Mouse (Mus musculus) myocyte (in vitro differentiated cells): Measurements from ENCODE around the gene Otud3.

Experiments used
- CEBPB ChIP-seq: IDR thresholded peaks from 2 replicates; pipeline ENCODE4 v1.6.1; 2011; ENCODE audit warnings: mild to moderate bottlenecking, moderate library complexity; ENCODE audit not compliant: poor library complexity, insufficient read depth, severe bottlenecking
- E2F4 ChIP-seq: IDR thresholded peaks from one replicate; pipeline ENCODE4 v1.6.1; 2011; ENCODE audit warnings: mild to moderate bottlenecking, control low read depth, moderate library complexity; ENCODE audit not compliant: insufficient read depth
- MAX ChIP-seq: IDR thresholded peaks from one replicate; pipeline ENCODE4 v1.6.1; 2011; ENCODE audit warnings: low read depth, mild to moderate bottlenecking, control low read depth
- MYOD1 ChIP-seq, 3 experiments: IDR thresholded peaks; one replicate each; pipeline ENCODE4 v1.6.1; 2011; ENCODE audit warnings: control low read depth in 2 of 3, low read depth in 2 of 3, mild to moderate bottlenecking in 2 of 3, moderate library complexity in 1 of 3; ENCODE audit not compliant: insufficient read length in 2 of 3, control insufficient read depth in 1 of 3
- POLR2A ChIP-seq: IDR thresholded peaks from one replicate; pipeline ENCODE4 v1.6.1; 2011; ENCODE audit warnings: low read depth, mild to moderate bottlenecking, control low read depth, moderate library complexity; ENCODE audit not compliant: insufficient read length
- POLR2AphosphoS2 ChIP-seq: IDR thresholded peaks from one replicate; pipeline ENCODE4 v1.6.1; 2011; ENCODE audit warnings: low read depth, control low read depth; ENCODE audit not compliant: insufficient read length
- REST ChIP-seq: IDR thresholded peaks from one replicate; pipeline ENCODE4 v1.6.1; 2011; ENCODE audit warnings: mild to moderate bottlenecking, control low read depth, moderate library complexity; ENCODE audit not compliant: insufficient read depth, insufficient read length
- SRF ChIP-seq: IDR thresholded peaks from one replicate; pipeline ENCODE4 v1.6.1; 2011; ENCODE audit warnings: low read depth; ENCODE audit not compliant: control insufficient read depth, insufficient read length
- TCF12 ChIP-seq: IDR thresholded peaks from one replicate; pipeline ENCODE4 v1.6.1; 2011; ENCODE audit warnings: mild to moderate bottlenecking, control low read depth; ENCODE audit not compliant: poor library complexity, insufficient read depth, severe bottlenecking
- USF1 ChIP-seq: IDR thresholded peaks from one replicate; pipeline ENCODE4 v1.6.1; 2011; ENCODE audit warnings: low read depth, mild to moderate bottlenecking, control low read depth, moderate library complexity

DNA sequence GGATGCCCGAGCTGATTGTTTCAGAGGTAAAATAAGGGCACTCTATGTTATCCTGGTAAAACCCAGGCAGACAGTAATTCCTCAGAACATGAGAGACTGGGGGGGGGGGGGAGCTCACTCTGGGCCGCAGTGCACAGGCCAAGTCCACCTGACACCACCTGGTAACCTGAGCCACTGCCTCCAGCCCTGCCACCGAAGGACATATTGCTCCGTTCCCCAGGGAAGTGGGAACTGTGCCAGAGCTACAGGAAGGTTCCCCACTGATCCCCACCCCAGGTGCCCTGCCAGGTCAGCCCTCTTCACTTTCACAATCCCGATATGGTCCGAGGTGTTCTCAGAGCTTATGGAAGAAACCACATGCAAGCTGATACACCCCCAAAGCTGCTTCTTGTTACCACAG lies 21.1 kb downstream of the Otud3 start:
- TF ChIP-seq POLR2A (no peak), MAX (no peak), SRF (no peak), MYOD1 (IDR thresholded peaks at IDR 0.05; ENCODE audit: control insufficient read depth in 1 of 3, insufficient read length in 2 of 3, low read depth in 2 of 3) (no peak), USF1 (no peak), E2F4 (no peak), TCF12 (no peak), POLR2AphosphoS2 (no peak), CEBPB (no peak), REST (no peak)
